Mouse (Mus musculus): ENCODE results near the gene Fam98b.

Fam98b gene

DNA sequence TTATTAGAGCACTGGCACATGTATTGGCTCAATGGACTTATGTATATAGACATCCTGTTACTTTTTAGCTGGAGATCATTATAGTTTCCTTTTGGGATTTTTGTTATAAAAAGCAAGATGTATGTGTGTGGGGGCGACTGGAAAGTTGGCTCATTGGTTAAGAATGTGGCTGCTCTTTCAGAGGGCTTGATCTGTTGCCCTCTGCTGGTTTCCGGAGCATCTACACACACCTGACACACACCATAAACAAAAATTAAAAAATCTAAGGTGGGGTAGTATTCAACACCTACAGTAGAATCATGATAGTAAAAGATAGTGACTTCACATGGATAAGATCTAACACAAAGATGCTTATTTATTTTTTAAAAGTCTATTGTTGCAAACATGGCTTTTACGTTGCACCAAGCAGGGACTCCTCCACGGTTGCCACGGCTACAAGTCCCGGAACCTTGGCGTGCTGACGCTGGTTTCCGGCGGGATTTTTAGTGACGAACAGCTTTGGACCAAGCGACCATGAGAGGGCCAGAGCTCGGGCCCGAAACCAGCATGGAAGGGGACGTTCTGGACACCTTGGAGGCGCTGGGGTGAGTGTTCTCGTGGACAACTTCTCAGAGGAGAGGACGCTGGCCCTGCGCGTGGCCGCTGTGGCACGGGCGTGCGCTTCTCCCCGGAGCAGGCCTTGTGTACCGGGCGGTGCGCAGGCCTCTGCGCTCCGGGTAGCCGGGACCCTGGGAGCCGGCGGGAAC lies at the start of gene Fam98b:
Gene Fam98b (plus strand): TSS at position 485 of the 746 bp plus-strand sequence.
- peak; percentile 90 for DNase-seq (ENCODE audit: low read depth, low spot score)
- Histone ChIP-seq H3K27me3 (ENCODE audit: control insufficient read depth, insufficient read depth, low read length, poor library complexity, severe bottlenecking) (no peaks in the 10 kb centered on the region), H3K36me3 (ENCODE audit: control insufficient read depth, insufficient read depth, low read length, poor library complexity, severe bottlenecking) (no peaks in the 10 kb centered on the region; the same call in 1 of the 2 replicates)

DNA sequence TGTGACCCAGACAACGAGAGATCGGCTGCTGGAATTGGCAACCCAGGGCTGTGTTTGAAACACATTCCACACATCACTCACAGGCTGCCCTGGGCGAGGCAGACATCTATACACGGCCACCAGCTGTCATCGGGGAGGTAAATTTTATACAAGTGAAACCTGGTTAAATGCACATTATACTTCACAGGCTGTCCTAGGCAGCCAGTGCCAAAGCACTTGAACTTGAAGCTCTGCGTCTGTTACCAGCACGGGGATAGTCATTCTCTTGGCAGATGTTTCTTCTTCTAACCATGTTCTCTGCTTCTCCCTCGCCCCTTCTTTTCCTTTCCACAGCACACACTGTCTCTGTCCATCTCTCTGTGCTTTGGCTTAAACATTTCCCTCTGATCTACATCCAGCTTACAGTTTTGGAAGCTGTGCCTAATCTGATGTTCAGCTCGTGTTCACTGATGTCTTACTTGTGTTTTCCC lies 48.6 kb upstream of the Fam98b start:
- no peak for DNase-seq (ENCODE audit: low read depth, low spot score)
- Histone ChIP-seq H3K36me3 (ENCODE audit: control insufficient read depth, insufficient read depth, low read length, poor library complexity, severe bottlenecking) (no peaks in the 10 kb centered on the region), H3K27me3 (ENCODE audit: control insufficient read depth, insufficient read depth, low read length, poor library complexity, severe bottlenecking) (no peaks in the 10 kb centered on the region; the same call in 1 of the 2 replicates)

DNA sequence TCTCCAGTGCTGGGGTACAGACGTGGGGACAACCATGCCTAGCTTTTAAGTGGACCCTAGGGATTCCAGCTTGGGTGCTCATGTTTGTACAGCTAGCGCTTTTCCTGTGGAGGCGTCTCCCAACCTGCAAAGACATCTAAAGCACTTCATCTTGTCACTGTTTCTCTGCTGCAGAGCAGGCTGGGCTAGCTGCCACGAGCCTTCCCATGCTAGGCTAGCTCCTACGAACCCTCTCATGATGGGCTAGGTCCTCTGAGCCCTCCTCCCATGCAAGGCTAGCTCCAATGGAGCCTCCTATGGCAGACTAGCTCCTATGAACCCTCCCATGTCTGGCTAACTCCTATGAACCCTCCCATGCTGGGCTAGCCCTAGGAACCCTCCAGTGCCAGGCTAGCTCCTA lies 46.2 kb upstream of the Fam98b start:
- DNase-seq (ENCODE audit: low read depth, low spot score), result no peak
- Histone ChIP-seq H3K36me3 (ENCODE audit: control insufficient read depth, insufficient read depth, low read length, poor library complexity, severe bottlenecking) (no peaks in the 10 kb centered on the region), H3K27me3 (ENCODE audit: control insufficient read depth, insufficient read depth, low read length, poor library complexity, severe bottlenecking) (no peaks in the 10 kb centered on the region)

DNA sequence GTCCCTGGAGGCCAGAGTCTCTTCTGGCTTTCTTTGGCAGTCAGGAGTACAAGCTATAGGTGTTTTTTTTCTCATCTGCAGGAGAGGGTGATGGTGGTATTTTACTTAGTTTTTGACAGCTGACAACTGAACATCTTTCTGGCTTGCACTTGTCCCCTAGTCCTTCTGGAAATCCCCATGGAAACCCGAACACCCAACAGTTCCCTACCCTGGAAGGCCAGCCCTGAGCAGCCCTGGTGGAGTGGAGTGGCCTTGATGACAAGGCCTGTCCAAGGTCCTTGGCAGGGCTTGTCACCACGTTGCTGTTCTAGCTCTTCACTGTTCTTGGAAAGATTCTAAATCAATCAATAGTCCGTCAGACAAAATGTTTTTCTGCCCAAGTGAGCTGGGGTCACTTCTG lies 45.0 kb upstream of the Fam98b start:
- Histone ChIP-seq H3K27me3 (ENCODE audit: control insufficient read depth, insufficient read depth, low read length, poor library complexity, severe bottlenecking) (no peaks in the 10 kb centered on the region), H3K36me3 (ENCODE audit: control insufficient read depth, insufficient read depth, low read length, poor library complexity, severe bottlenecking) (no peaks in the 10 kb centered on the region)
- DNase-seq (ENCODE audit: low read depth, low spot score), result no peak

DNA sequence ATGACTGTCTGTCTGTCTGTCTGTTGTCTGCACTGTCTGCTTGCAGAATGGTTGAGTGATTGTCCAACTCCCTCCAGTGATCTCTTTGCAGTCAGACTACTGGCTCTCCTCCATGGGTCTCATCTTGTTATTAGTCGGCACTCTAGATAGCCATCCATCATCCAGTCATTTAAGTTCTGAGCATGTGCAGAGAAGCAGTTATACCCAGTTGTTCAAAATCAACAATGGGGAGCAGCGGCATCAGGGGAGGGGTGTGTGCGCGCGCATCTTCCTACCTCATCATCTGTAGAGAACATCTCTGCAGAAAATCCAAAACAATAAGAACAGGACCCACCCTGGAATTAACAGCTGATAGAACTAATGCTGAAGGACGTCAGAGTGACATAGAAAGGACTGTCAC lies 44.5 kb upstream of the Fam98b start:
- Histone ChIP-seq H3K36me3 (ENCODE audit: control insufficient read depth, insufficient read depth, low read length, poor library complexity, severe bottlenecking) (no peaks in the 10 kb centered on the region), H3K27me3 (ENCODE audit: control insufficient read depth, insufficient read depth, low read length, poor library complexity, severe bottlenecking) (no peaks in the 10 kb centered on the region)
- DNase-seq (ENCODE audit: low read depth, low spot score), result no peak

DNA sequence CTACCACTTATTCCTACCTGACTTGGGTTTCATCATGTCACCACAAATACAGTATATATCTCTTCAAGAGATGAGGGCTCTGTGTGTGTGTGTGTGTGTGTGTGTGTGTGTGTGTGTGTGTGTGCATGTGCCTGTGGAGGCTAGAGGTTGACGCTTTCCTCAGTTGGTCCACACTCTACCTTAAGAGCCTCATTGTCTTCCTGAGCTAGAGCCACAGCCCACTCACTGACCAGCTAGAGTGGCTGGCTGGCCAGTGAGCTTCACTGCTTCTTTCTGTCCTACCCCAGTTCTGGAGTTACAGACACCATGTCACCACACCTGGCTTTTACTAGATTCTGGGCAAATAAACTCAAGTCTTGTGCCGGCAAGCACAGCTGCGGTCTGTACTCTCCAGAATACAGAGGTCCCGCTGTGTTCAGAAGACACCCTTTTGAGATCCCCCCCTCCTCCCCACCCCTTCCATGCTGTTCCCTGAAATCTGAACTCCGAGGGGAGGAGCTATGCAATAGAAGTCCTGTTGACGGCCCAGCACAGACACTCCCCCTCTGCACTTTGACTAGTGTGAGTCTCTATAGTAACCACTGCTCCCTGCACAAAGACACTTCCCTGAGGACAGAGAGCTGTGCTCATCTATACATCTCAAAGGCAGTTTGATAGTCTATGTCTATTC lies 39.0 kb upstream of the Fam98b start:
- no peaks in the 10 kb centered on the region for H3K36me3 ChIP-seq (ENCODE audit: control insufficient read depth, insufficient read depth, low read length, poor library complexity, severe bottlenecking)
- DNase-seq (ENCODE audit: low read depth, low spot score), result no peak
- H3K27me3 ChIP-seq (ENCODE audit: control insufficient read depth, insufficient read depth, low read length, poor library complexity, severe bottlenecking), result no peaks in the 10 kb centered on the region

DNA sequence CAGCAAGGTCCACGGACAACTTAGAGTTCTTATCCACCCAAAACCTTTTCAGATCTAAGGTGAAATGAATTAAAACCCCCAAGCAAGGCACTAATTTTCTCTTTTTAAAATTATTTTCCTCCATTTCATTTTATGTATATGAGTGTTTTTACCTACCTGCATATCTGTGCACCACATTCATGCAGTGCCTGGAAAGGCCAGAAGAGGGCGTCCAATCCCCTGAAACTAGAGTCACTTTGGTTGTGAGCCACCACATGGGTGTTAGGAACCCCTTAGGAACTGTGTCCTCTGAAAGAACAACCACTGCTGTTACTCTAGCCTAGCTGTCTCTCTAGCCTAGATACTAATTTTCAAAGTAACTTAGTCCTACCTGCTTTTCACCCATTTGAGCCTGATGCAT lies 33.4 kb upstream of the Fam98b start:
- DNase-seq (ENCODE audit: low read depth, low spot score), result peak; percentile 23
- Histone ChIP-seq H3K27me3 (ENCODE audit: control insufficient read depth, insufficient read depth, low read length, poor library complexity, severe bottlenecking) (no peaks in the 10 kb centered on the region), H3K36me3 (ENCODE audit: control insufficient read depth, insufficient read depth, low read length, poor library complexity, severe bottlenecking) (no peaks in the 10 kb centered on the region)

DNA sequence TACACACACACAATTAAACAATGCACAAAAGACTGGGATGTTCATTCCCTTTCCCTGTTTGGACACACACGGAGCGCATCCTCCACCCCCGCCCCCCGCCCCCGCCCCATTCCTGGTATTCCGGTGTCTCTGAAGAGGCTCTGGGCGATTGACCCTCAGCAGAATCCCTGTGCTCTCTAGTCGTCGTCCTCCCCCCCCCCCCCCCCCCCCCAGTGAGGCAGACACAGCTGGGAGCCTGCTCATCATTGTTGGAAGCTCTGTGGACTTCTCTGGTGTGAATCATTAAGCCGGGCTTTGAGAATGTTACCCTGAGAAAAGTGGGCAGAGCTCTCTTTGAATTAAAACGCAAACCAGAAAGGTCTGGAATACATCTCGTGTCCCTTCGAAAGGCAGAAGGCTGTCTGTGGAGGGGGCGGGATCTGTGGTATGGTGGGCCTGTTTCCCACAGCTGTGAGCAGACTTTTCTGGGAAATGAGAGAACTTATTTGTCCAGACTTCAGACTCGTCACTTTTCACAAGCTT lies 31.8 kb upstream of the Fam98b start:
- DNase-seq (ENCODE audit: low read depth, low spot score), result no peak
- H3K27me3 ChIP-seq (ENCODE audit: control insufficient read depth, insufficient read depth, low read length, poor library complexity, severe bottlenecking), result no peaks in the 10 kb centered on the region
- no peaks in the 10 kb centered on the region for H3K36me3 ChIP-seq (ENCODE audit: control insufficient read depth, insufficient read depth, low read length, poor library complexity, severe bottlenecking)

DNA sequence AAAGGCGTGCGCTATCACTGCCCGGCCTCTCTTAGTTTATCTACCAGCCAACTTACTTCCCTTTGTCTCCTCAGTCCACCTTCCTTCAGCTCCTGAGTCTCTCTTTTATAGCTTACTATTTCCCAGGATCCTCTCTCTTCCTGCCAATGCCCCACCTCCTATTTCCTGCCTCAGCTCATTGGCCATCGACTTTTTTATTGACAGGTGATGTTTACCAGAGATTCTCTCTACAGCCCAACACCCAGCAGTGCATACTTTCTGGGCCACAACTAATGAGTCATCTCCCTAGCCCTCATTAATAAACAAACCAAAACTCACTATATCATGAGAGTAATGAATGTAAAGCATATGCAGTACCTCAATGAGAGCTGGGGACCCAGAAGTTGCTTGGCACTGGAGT lies 30.0 kb upstream of the Fam98b start:
- no peak for DNase-seq (ENCODE audit: low read depth, low spot score)
- no peaks in the 10 kb centered on the region for H3K36me3 ChIP-seq (ENCODE audit: control insufficient read depth, insufficient read depth, low read length, poor library complexity, severe bottlenecking)
- H3K27me3 ChIP-seq (ENCODE audit: control insufficient read depth, insufficient read depth, low read length, poor library complexity, severe bottlenecking), result no peaks in the 10 kb centered on the region

DNA sequence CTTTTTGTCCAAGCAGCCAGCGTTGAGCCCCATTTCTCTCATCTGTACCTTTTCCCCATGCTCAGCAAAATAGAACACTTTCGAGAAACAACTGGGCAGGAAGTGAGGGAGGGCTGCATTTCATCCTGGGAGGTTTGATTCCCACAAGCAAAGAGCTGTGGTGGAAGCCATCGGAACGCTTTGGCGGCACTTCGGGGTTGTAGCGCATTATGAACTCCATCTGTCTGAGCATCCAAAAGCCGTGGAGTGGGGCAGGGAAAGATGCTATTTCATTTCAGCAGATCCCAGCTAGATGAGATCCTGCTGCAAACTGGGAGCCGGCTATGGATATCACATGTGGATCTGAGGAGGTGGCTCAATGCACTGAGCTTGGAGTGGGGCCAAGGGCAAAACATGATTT lies 26.9 kb upstream of the Fam98b start:
- DNase-seq (ENCODE audit: low read depth, low spot score), result no peak
- Histone ChIP-seq H3K27me3 (ENCODE audit: control insufficient read depth, insufficient read depth, low read length, poor library complexity, severe bottlenecking) (no peaks in the 10 kb centered on the region), H3K36me3 (ENCODE audit: control insufficient read depth, insufficient read depth, low read length, poor library complexity, severe bottlenecking) (no peaks in the 10 kb centered on the region)

DNA sequence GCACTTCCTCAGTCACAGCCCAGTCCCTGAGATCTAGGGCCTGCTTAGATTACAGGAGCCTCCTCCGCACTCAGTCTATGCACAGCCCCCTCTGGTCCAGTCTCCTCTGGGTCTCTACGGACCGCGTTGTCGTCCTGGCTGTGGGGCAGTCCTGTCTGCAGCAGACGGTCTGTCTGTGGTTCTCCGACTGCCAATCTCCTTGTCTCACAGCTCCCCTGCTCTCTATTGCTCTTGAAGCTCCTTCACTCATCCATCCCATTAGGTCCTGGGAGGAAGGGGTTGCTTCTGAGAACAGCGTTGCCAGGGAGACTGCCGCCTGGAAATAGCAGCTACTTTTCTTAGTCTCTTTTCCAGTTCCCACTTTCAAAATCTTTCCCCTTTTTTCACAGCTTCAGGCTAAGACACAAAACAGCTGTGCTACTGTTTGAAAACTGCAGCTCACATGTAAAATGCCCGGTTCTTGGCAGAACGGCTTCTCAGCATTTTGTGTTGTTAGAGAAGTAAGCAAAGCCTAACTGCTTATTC lies 20.9 kb upstream of the Fam98b start:
- no peak for DNase-seq (ENCODE audit: low read depth, low spot score)
- H3K27me3 ChIP-seq (ENCODE audit: control insufficient read depth, insufficient read depth, low read length, poor library complexity, severe bottlenecking), result no peaks in the 10 kb centered on the region
- H3K36me3 ChIP-seq (ENCODE audit: control insufficient read depth, insufficient read depth, low read length, poor library complexity, severe bottlenecking), result no peaks in the 10 kb centered on the region

DNA sequence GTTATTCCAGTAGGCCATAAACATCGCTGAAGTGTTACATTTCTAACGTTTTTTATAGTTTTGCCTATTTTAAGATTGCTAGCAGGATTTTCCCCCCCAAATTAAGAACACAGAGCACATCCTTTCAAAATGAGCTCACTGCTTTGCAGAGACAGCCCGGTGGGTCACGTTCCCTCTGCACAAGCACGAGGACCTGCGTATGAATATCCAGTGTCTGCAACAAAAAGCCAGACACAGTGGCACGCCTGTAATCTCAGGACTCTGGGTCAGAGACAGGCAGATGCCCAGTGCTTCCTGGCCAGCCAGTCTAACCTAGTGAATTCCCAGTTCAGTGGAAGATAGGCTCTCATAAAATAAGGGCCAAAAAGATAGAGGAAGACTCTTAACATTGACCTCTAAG lies 19.3 kb upstream of the Fam98b start:
- Histone ChIP-seq H3K36me3 (ENCODE audit: control insufficient read depth, insufficient read depth, low read length, poor library complexity, severe bottlenecking) (no peaks in the 10 kb centered on the region), H3K27me3 (ENCODE audit: control insufficient read depth, insufficient read depth, low read length, poor library complexity, severe bottlenecking) (no peaks in the 10 kb centered on the region)
- no peak for DNase-seq (ENCODE audit: low read depth, low spot score)

DNA sequence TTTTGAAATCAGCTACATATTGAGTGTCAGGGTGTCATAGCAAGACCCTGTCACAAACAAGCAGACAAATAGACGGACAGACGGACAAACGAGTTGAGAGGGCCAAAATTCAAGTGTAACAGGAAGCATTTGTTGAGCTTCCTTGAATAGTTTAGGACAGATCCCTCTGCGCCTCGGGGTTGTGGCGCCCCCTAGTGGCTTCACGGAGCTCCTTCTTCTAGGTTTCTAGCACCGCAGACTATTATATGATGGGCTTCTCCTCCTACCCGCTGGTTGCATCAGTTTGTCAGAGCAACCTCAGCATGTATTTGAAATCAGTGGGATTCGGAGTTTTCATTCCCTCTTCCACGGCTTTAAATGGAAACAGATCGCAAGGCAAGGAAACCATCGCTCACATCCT lies 18.3 kb upstream of the Fam98b start:
- Histone ChIP-seq H3K27me3 (ENCODE audit: control insufficient read depth, insufficient read depth, low read length, poor library complexity, severe bottlenecking) (no peaks in the 10 kb centered on the region), H3K36me3 (ENCODE audit: control insufficient read depth, insufficient read depth, low read length, poor library complexity, severe bottlenecking) (no peaks in the 10 kb centered on the region)

DNA sequence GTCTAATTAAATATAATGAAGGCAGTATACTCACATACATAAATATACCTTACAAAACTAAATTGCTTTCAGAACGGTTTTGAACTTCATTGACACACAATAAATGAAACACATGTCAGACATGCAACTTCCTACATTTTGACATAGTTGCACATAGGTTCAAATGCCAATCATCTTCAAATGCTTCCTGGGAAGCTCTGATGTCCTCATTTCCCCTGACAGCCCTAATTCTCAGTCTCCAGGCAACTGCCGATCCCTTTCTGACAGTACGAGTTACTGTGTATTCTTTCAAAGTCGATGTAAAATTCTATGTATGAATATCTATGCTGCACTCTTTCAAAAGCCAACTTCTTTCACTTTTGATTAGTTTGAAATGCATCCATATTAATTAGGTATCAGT lies 7.6 kb upstream of the Fam98b start:
- Histone ChIP-seq H3K27me3 (ENCODE audit: control insufficient read depth, insufficient read depth, low read length, poor library complexity, severe bottlenecking) (no peaks in the 10 kb centered on the region), H3K36me3 (ENCODE audit: control insufficient read depth, insufficient read depth, low read length, poor library complexity, severe bottlenecking) (no peaks in the 10 kb centered on the region)
- no peak for DNase-seq (ENCODE audit: low read depth, low spot score)

More for the DNA sequence above, 18.3 kb upstream of the Fam98b start:
- DNase-seq (ENCODE audit: low read depth, low spot score), result peak; percentile 74

DNA sequence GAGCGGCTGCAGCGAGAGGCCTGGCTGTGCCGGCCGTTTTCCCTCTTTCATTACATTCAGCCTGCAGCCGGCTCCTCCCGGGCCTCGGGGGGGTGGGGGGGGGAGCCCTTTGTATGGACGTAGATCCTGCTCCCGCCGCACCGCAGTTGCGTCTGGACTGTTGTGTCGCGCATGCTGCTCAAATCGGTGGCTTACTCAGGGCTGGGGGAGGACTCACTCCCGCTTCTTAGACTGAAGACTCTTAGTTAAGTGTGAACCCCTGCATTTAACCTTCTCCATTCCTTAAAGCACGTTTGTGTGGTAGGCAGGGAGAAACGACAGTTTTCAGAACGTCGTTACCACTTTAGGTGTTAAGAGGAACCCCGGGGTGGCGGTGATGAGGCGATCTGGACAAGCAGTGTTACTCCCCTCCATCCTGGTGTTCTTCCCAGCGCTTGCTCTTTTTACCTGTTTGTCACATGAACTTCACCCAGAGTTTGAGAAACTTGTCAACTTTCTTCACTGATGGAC lies 517 bp downstream of the Fam98b start:
- Histone ChIP-seq H3K27me3 (ENCODE audit: control insufficient read depth, insufficient read depth, low read length, poor library complexity, severe bottlenecking) (no peaks in the 10 kb centered on the region), H3K36me3 (ENCODE audit: control insufficient read depth, insufficient read depth, low read length, poor library complexity, severe bottlenecking) (no peaks in the 10 kb centered on the region; the same call in 1 of the 2 replicates)
- peak; percentile 35 for DNase-seq (ENCODE audit: low read depth, low spot score)

Data from splenic B cell, adult 2 months (primary cell).